Mouse (Mus musculus) retina, embryonic 14.5 days (tissue): ENCODE results near the gene Eqtn.

Source experiments
- DNase-seq: peaks from one replicate; pipeline ENCODE4 v3.0.0-alpha.2; 2015; ENCODE audit warnings: low spot score

Eqtn gene

DNA sequence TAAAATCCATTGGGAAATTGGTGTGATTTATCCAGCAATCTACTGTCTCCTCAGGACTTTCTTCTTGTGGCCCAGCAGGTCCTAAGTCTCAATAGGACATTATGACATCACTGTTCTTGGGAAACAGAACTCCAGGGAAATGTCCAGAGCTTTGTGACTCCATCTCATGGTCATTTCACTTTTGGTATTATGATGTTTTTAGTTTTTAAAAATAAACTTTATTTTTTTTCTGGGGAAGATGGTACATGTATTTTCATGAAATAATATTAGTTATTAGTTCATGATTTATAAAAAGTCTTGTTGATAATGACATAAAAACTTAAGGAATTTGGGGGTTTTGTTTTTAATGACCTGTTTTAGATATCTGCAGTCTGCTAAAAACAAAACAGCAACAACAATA is at the start of gene Eqtn:
Gene Eqtn, minus strand, starts transcription at position 101 of the 400 bp plus-strand sequence.
- no peak for DNase-seq

DNA sequence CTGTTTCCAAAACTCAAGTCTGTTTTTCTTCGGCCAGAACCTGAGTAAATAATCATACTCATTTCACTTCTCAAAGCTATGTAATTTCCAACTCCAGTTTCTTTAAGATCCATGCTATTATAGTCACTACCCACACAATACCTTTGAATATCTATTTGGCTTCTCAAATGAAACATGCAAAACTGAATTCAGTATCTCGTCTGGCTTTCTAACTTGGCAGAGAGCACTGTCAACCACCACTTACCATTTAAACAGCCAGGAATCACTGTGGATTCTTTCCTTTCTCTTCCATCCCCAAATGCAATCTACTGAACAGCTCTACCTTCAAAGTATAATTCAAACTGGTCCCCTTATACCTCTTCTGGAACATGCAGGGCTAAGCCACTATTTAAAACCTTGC is 44.7 kb upstream of the Eqtn start:
- no peak for DNase-seq

DNA sequence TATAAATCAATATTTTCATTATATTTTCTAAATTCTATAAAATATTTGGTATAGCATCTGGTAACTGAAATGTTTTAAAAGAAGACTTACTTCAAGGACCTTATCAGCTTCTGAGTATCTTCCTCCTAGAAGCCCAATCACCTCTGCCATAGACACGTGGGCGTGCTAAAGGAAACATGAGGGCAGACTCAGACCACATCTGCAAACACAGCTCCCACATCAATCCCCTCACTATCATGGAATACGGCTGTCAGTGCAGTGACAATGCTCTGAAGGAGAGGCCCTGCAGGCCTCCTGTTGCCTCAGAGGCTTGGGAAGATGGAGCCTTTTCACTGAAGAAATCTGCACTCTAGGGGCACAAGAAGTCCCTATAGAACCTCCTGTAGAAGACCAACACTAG is 24.1 kb upstream of the Eqtn start:
- DNase-seq, result no peak

DNA sequence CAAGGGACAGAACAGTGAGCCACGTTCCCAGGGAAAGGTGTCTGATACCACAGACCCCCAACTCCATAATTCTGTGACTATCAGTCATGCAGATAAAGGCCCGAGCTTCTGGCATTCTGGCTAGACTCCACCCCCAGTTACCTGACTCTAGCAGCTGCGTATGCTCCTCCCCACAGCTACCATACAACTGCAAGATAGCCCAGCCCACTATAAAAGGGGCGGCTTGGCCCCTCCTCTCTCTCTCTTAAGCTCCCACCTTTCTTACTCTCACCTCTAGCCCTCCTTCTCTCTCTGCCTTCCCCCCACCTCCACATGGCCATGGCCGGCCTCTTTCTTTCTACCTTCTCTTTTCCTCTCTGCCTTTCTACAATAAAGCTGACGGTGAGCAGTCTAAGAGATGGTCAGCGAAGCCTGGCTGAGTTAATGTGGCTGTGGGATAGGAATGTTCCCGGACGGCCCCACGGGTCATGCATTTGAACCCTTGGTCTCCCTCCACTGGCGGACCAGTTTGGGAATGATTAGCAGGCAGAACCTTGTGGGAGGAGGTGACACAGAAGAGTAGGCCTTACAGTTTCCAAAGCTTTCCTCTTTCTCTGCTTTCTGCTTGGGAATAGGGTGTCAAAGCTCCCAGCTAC is 12.7 kb upstream of the Eqtn start:
- no peak for DNase-seq

DNA sequence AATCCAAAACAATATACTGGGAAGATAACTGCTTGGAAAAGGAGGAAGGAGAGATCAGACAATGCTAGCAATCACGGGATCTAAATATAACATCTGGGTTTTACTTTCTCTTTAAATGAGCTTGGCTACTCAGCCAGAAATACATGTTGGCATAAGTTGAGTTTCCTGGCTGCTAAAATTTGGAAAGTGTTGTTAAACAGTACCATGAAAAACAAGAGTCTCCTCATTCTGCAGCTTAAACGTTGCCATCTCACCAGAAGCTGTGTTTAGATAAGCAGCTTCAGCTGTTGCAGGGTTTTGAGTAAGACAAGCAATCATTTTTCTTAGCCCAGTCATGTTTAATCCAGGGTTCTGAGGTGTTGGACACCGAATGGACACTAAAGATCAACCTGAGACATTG is 26.9 kb downstream of the Eqtn start:
- DNase-seq, result no peak

DNA sequence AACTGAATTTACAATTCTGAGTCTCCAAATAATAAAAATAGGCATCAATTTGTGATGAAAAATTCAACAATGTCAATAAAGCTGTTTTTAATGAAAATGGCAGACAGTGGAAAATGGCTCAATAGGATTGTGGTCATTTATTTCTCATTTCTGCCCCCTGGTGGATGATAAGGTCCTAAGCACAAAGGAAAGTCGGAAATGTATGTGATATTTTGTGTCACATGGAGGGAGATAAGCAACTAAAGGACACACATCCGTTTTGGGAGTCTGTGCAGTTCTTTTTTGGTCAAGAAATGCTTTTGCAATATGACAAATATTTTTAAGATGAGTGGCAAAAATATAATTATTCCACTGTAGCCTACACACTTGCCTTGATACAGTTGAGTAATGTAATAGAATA is 27.9 kb downstream of the Eqtn start:
- DNase-seq, result peak; percentile 68
